Mouse (Mus musculus) intestine, embryonic 16.5 days (tissue): Measurements from ENCODE around the gene Terf2. TPM values are rescaled to one million over a fixed set of nuclear protein-coding genes. Genes with fewer than 3 reads are reported as not detected.
"Not testable (repeated sequence)": the region's sequence is repeated elsewhere in the genome, so short reads cannot be mapped to it uniquely, and the experiment has no call there.

Source experiments
- ATAC-seq: fragments of 200-750 bp; cut with Nextera tagmentation; 2 replicates; pipeline ENCODE4 v1.8.0; 2017; ENCODE audit warnings: moderate TSS enrichment, moderate library complexity
- H3K27ac ChIP-seq: fragments of 300-500 bp; sonication (generic); 2 replicates; pipeline ENCODE4 v1.5.1; 2014; ENCODE audit warnings: mild to moderate bottlenecking, low read length
- H3K27me3 ChIP-seq: fragments of 300-500 bp; sonication (generic); replicated peaks from 2 replicates; pipeline ENCODE4 v1.6.1; 2014; ENCODE audit warnings: low read length, control low read depth, mixed read lengths; ENCODE audit not compliant: control insufficient read depth, insufficient read depth
- H3K36me3 ChIP-seq: fragments of 300-500 bp; sonication (generic); 2 replicates; pipeline ENCODE4 v1.6.1; 2014; ENCODE audit warnings: low read length, control low read depth; ENCODE audit not compliant: control insufficient read depth, insufficient read depth
- H3K4me1 ChIP-seq: fragments of 300-500 bp; sonication (generic); 2 replicates; pipeline ENCODE4 v1.6.1; 2014; ENCODE audit warnings: low read length, control low read depth, mixed read lengths; ENCODE audit not compliant: control insufficient read depth, insufficient read depth
- H3K4me2 ChIP-seq: fragments of 300-500 bp; sonication (generic); 2 replicates; pipeline ENCODE4 v1.6.1; 2014; ENCODE audit warnings: low read depth, low read length, control low read depth
- H3K4me3 ChIP-seq: fragments of 300-500 bp; sonication (generic); 2 replicates; pipeline ENCODE4 v1.5.1; 2014; ENCODE audit warnings: mild to moderate bottlenecking, low read length
- H3K9ac ChIP-seq: fragments of 300-500 bp; sonication (generic); 2 replicates; pipeline ENCODE4 v1.6.1; 2014; ENCODE audit warnings: low read depth, low read length
- H3K9me3 ChIP-seq: fragments of 300-500 bp; sonication (generic); 2 replicates; pipeline ENCODE4 v1.6.1; 2016; ENCODE audit warnings: low read length, control low read depth; ENCODE audit not compliant: control insufficient read depth
- WGBS: fragments of 180-500 bp; shearing (Covaris S2); extraction: QIAGEN DNeasy Blood & Tissue Kit; methylation state at CpG from one replicate; pipeline ENCODE4 v1.1.7; 2014; 5-methylcytosine and 5-hydroxymethylcytosine counted together
- polyA plus RNA-seq: library from polyadenylated mRNA; unstranded; fragments of >200 nt; fragmentation: Nextera tagmentation; extraction: Ambion mirVana; gene quantifications from 2 replicates; pipeline ENCODE4 v1.2.1, GENCODE M21; 2015

Gene Terf2
- polyA plus RNA-seq, 1 experiment from 2014 or later: 12.5 TPM

DNA sequence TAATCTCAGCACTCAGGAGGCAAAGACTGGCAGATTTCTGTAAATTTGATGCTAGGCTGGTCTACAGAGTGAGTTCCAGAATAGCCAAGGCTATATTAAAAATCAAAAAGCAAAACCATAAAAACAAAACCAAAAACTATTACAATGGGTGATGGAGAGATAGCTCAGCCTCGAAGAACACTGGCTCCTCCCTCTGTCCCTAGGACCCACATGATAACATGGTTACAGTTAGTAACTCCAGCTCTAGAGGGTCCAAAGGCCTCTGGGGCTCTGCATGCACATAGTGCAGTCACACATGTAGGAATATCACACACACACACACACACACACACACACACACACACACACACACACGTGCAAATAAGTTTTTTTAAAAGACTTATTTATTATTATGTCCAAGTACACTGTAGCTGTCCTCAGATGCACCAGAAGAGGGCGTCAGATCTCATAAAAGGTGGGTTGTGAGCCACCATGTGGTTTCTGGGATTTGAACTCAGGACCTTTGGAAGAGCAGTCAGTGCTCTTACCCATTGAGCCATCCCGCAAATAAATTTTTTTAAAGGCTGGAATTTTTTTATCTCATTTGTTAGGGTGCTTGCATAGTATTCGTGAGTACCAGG is 13.6 kb upstream of the Terf2 start:
- Histone ChIP-seq H3K27me3 (no peaks in the 10 kb centered on the region), H3K4me2 (no peak overlapping the region), H3K27ac (no peak overlapping the region), H3K36me3 (no peaks in the 10 kb centered on the region), H3K4me3 (no peak overlapping the region), H3K9me3 (no peaks in the 10 kb centered on the region), H3K9ac (no peak overlapping the region), H3K4me1 (peaks cover 7% of the 10 kb centered on the region; the same call in 1 of the 2 replicates)
- ATAC-seq: no peak
- 78% methylated on average over 5 of the region's 5 CpGs for WGBS

GRCm38 (mm10) chr8:107108978-107109720 is 12.8 kb upstream of the Terf2 start:
- H3K9ac ChIP-seq: peak overlapping the region; percentile 46; the same call in 1 of the 2 replicates
- WGBS: 48% methylated on average over 23 of the region's 23 CpGs
- no peaks in the 10 kb centered on the region for H3K4me1 ChIP-seq
- peak; percentile 26 for ATAC-seq
- H3K36me3 ChIP-seq: no peaks in the 10 kb centered on the region
- H3K27ac ChIP-seq: no peak overlapping the region
- peak overlapping the region; percentile 20 for H3K4me3 ChIP-seq
- no peaks in the 10 kb centered on the region for H3K27me3 ChIP-seq
- H3K4me2 ChIP-seq: peak overlapping the region; percentile 30
- no peaks in the 10 kb centered on the region for H3K9me3 ChIP-seq

DNA sequence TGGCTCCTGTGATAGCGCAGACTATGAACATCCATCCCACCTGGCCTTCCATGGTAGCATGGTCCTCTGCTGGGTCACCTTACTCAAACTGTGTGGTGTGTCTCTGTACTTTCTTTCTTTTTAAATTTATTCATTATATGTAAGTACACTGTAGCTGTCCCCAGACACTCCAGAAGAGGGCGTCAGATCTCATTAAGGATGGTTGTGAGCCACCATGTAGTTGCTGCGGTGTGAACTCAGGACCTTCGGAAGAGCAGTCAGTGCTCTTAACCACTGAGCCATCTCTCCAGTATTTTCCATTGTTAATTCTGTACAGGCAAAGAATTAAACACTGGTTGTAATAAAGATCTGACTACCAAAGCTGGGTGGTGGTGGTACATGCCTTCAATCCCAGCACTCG is 11.7 kb upstream of the Terf2 start:
- not testable (repeated sequence) for H3K27me3 ChIP-seq, H3K4me1 ChIP-seq, H3K4me3 ChIP-seq, H3K4me2 ChIP-seq, ATAC-seq, H3K36me3 ChIP-seq, H3K9me3 ChIP-seq, H3K27ac ChIP-seq, H3K9ac ChIP-seq
- 94% methylated on average over 5 of the region's 5 CpGs for WGBS

DNA sequence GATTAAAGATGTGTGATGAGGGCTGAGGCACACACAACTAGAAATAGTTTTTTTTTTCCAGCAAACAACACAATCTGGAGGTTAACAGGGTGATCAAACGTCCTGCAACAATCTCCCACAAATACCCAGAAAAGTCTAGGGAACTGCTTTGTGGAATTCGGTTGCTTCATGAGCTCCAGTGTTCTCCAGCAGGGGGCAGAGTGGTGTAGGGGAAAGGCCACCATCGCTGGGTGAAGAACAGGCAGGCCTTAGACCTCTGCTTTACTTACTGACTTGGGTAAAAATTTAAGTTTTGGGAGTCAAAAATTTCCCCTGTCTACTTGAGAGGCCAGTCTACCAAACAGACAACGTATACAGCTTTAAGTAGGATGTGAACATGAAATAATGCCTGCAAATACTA is 8.2 kb upstream of the Terf2 start:
- H3K4me3 ChIP-seq: no peak overlapping the region
- no peaks in the 10 kb centered on the region for H3K4me1 ChIP-seq
- H3K36me3 ChIP-seq: no peaks in the 10 kb centered on the region
- H3K9me3 ChIP-seq: no peaks in the 10 kb centered on the region
- 11% methylated on average over 4 of the region's 4 CpGs for WGBS
- H3K9ac ChIP-seq: no peak overlapping the region
- no peaks in the 10 kb centered on the region for H3K27me3 ChIP-seq
- H3K4me2 ChIP-seq: no peak overlapping the region
- H3K27ac ChIP-seq: no peak overlapping the region
- ATAC-seq: no peak

GRCm38 (mm10) chr8:107100635-107101034 is 4.3 kb upstream of the Terf2 start:
- 80% methylated on average over 2 of the region's 2 CpGs for WGBS
- ATAC-seq: no peak

DNA sequence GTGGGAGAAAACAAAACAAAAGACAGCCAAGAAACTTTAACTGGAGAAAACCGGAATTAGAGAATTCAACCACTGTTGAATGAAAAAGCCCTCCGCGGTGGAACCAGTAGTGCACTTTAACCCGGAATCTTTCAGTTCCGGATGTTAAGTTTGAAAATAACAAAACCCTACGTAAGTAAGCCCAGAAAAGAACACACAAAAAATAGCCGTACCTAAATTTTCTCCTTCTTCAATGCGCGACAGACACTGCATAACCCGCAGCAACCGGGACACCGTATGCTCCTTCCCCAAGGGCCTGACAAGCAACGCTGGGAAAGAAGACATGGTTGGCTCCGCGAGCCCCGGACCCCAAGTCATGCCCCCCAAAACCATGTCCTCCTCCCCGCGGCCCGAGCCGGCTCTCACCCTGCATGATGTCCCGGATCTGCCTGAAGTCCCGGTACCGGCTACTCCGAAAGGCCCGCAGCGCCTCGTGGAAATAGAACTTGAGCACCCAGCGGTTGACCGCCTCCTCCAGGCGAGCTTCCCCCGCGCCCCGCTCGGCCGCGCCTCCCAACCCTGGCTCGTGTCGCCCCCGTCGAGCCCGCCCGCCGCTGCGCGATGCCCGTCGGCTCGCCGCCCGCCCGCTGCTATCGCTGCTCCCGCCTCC is 506 bp downstream of the Terf2 start:
- Histone ChIP-seq H3K9me3 (no peaks in the 10 kb centered on the region), H3K4me1 (peaks cover 16% of the 10 kb centered on the region; the same call in 1 of the 2 replicates), H3K27ac (peak overlapping the region; percentile 91), H3K36me3 (no peaks in the 10 kb centered on the region; the same call in 1 of the 2 replicates), H3K4me2 (peak overlapping the region; percentile 67), H3K27me3 (no peaks in the 10 kb centered on the region), H3K9ac (peak overlapping the region; percentile 92), H3K4me3 (peak overlapping the region; percentile 67)
- ATAC-seq: no peak; the same call in 1 of the 2 replicates
- under 1% methylated on average over 52 of the region's 53 CpGs for WGBS

More at GRCm38 (mm10) chr8:107100635-107101034, 4.3 kb upstream of the Terf2 start:
- Histone ChIP-seq H3K27me3 (no peaks in the 10 kb centered on the region), H3K4me2 (no peak overlapping the region), H3K9me3 (no peaks in the 10 kb centered on the region), H3K4me1 (0 out of 2 replicates have a peak, but pooled peaks cover 2% of the 10 kb centered on the region), H3K27ac (no peak overlapping the region), H3K36me3 (no peaks in the 10 kb centered on the region), H3K9ac (no peak overlapping the region), H3K4me3 (no peak overlapping the region)

- Histone ChIP-seq H3K36me3 (peaks cover 7% of the 10 kb centered on the region), H3K4me2 (no peak overlapping the region), H3K4me3 (no peak overlapping the region), H3K4me1 (peaks cover 13% of the 10 kb centered on the region; the same call in 1 of the 2 replicates), H3K27ac (no peak overlapping the region), H3K27me3 (no peaks in the 10 kb centered on the region), H3K9me3 (no peaks in the 10 kb centered on the region), H3K9ac (no peak overlapping the region)
- ATAC-seq: no peak
- WGBS: 95% methylated on average over 7 of the region's 7 CpGs
These were observed 5.8 kb downstream of the Terf2 start for GRCm38 (mm10) chr8:107090531-107090930.

DNA sequence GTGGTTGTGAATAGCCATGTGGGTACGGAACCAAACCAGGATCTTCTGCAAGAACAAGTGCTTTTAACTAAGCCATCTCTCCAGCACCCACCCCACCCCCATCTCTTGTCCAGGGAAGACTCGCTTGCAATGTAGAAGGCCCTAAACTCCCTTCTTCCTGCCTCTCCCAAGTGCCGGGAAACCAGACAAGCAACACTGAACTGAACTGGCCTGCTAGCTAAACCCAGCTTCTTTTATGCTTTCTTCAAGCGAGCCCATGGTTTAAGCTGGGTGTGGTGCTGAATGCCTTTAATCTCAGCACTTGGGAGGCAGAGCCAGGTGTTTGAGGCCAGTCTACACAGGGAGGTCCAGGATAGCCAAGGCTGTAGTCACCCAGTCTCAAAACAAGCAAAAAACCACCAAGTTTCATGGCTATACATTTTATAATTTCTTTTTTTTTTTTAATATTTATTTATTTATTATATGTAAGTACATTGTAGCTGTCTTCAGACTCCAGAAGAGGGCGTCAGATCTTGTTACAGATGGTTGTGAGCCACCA is 7.8 kb downstream of the Terf2 start:
- ATAC-seq: no peak
- peaks cover 12% of the 10 kb centered on the region for H3K36me3 ChIP-seq

DNA sequence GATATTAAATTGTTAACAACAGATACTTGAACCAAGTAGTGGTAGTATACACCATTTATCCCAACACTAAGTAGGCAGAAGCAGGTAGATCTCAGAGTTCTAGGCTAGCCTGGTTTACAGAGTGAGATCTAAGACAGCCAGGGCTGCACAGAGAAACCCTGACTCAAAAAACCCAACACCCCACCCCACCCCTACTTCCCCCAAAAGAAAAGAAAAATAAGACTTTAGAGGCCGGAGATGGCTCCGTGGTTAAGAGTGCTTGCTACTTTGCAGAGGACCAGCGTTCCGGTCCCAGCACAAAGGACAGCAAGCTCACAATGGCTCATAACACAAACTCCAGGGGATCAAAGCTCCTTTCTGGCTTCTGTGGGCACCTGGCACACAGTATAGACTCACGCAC is 10.3 kb downstream of the Terf2 start:
- Histone ChIP-seq H3K27ac (no peak overlapping the region), H3K9ac (no peak overlapping the region), H3K27me3 (no peaks in the 10 kb centered on the region), H3K4me1 (no peaks in the 10 kb centered on the region), H3K9me3 (no peaks in the 10 kb centered on the region), H3K4me3 (no peak overlapping the region), H3K4me2 (no peak overlapping the region), H3K36me3 (peaks cover 20% of the 10 kb centered on the region)
- WGBS: 97% methylated on average over 5 of the region's 5 CpGs
- ATAC-seq: no peak

More for the DNA sequence above, 7.8 kb downstream of the Terf2 start:
- H3K9me3 ChIP-seq: no peaks in the 10 kb centered on the region
- H3K9ac ChIP-seq: no peak overlapping the region
- WGBS: 96% methylated on average over 5 of the region's 5 CpGs
- no peak overlapping the region for H3K4me3 ChIP-seq
- H3K4me1 ChIP-seq: no peaks in the 10 kb centered on the region
- no peak overlapping the region for H3K27ac ChIP-seq
- H3K4me2 ChIP-seq: no peak overlapping the region
- H3K27me3 ChIP-seq: no peaks in the 10 kb centered on the region
